Mouse (Mus musculus) cerebellum, adult 18-20 months (tissue): ENCODE results near the gene Sirt5.

Source experiments
- DNase-seq, 2 experiments: peaks; one replicate each; pipeline ENCODE4 v3.0.0; 2021

Gene Sirt5

DNA sequence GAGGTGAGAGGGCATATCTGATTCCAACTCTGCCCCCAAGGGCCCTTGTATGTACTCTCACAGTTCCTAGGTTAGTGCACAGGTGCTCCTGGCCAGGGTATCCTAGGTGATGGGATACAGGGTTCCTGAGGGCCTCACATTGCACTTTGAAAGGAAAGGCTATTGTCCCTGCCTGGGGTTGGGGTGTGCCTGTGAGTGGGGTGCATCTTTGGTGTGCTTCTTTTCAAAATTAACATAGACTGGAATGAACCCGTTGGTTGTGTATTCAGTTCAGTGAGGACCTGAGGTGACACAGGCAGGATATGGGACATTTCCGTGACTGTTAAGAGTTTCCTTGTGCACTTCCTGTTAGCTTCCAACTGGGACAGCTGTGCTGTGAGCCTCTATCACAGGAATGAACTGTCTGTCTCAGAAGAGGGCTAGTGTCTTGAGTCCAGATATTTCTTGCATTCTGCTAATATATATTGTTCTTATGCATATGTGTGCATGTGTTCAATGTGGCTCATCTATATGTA lies 9.7 kb downstream of the Sirt5 start:
- DNase-seq: no peak

DNA sequence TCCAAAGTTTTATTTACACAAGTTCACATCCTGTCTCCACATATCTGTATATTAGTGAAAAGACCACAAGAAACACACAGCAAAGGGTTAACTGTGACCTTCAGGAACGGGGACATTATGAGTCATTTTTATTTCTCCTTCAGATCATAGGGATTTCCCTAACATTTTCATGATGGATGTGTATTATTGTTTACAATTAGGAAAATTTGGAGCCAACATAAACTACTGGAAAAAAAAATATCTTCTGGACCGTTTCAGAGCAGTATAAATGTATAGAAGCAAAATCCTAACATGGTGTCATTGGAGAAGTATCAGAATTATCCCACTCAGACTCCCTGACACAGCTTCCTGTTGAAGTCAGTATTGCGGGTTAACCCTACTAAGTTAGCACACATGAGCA lies 14.7 kb downstream of the Sirt5 start:
- no peak for DNase-seq

DNA sequence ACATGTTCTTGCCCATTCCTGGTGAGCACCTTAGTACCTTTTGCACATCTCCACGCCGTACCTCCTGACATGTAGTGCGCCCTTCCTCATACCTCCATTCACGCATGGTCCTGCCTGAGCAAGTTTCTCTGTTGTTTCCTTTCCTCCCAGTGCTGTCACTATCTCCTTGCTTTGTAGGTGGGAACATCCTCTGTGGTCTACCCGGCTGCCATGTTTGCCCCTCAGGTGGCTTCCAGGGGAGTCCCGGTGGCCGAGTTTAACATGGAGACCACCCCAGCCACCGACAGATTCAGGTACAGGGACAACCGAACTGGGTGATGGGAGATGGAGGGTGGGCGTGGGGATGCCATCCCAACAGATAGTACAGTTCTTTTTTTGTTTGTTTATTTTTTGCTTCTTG lies 20.0 kb downstream of the Sirt5 start:
- DNase-seq: no peak

DNA sequence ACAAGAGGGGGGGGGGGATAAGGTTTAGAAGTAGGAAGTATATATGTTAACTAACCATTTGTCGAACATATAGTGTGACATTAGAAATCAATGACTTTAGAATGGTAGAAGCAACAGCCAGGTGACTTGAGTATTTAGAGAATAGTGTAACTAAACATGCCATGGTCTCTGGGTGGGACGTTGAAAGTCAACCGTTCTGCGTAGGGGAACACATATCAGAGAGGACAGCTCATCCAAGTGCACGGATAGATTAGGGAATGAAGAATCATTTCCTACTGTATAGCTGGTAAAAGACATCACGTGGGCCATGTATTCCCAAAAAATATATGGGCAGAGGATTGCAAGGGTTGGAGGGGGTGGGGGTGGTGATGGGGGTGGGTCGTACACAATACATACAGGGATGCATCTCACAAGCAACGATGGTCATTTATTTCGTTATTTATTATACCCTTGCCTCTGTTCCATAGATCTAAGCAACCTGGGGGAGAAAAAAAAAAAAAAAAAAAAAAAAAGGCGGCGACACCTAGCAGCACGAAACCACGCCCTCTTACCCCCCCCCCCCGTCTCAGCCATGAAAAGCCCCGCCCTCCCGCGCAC lies 32.5 kb downstream of the Sirt5 start:
- DNase-seq: peak; percentile 18 to 20

DNA sequence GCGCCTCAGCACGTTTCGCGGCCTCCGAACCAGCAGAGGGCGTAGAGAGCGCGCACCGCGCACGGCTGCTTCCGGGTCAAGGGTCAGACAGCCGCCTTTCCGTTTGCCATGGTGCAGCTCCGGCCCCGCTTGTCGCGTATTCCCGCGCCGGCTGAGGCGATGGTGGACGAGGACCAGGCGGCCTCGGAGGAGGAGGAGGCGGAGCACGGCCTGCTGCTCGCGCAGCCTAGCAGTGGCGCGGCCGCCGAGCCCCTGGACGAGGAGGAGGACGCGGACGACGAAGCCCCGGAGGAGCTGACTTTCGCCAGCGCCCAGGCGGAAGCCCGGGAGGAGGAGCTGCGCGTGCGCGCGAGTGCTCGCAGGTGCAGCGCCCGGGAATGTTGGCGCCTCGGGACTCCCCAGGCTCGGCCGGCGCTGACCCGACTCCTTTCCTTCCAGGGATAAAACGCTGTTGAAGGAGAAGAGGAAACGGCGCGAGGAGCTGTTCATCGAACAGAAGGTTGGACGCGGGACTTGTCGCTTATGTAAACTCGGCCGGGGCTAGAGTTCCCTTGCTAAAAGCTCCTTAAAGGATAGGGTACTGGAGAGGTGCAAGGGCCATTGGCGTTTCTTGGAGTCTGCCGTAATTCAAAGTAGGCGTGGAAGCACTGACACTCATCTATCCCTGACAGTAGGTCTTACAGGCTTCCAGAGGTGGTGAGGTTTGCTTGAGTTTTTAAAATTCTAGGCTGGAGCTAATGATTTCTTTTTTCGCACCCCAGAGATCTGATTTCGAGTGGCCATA lies 33.2 kb downstream of the Sirt5 start, which contains the start of gene Nol7:
Gene Nol7 (plus strand): TSS at position 94 of the 784 bp plus-strand sequence.
- peak; percentile 92 to 99 for DNase-seq

DNA sequence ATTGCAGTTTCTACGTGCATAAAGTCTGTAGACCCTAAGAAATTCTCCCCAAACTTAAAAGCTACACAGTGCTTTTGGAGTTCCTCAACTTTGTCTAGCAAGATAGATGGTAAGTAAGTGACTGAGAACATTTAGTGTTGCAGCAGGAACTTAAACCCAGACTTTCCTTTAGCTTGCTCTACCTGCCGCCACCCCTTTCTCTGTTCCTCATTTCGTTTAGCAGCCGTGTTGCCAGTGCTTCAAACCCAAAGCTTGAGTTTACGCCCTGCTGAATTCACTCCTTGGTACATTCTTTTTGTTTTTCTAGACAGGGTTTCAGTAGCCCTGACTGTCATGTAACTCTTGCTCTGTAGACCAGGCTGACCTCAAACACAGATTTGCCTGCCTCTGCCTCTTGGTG lies 34.3 kb downstream of the Sirt5 start:
- DNase-seq: no peak

DNA sequence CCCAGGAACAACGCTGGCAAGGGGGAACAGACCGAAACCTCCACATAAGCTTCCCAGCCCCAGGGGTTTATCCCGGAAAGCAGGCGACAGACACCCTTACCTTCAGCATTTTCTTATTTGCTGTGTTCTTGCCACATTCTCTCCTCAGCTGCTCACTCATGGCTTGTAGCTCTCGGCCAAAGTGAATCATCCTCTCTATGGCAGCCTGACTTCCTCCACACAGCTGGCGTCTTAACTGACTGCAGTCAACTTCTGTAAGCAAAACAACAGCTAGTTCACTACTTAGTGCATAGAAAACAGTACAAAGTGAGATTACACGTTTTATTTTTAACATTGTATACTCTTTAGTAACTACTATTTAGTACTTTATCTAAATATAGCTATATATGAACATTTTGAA lies 47.0 kb downstream of the Sirt5 start:
- no peak for DNase-seq

DNA sequence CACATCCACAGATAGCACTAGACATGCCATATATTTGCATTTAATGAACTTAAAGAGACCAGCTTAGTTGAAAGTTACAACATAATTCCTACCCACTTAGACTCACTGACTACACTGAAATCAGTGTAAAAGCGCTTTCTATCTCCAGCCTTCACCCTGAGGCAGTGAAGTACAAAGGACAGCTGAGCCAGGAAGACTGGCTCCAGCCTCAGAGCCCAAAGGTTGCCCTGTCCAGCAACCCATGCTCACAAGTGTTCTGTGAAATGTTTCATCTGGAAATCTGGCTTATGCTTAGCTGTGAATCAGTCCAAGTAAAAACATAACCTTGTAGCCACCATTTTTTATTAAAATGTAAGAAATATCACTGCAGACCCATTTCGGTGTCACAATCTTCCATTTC lies 48.3 kb downstream of the Sirt5 start:
- no peak for DNase-seq

DNA sequence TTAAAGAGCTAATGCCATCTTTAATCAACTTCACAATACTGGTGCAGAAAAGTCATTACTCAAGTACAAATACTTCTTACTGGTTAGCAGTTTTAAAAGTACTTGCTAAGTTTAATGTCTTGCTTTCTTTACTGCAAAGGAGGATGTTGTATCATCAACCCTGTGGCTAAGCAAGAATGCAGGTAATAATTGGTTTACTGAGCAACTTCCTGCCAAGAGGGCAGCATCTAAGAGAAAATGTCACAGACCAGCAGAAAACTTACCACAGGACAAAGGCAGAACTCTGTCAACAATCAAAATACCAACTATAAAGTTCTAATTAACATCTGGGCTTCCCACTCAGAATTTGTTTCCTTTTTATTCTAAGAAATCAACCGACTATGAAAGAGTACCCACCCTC lies 50.0 kb downstream of the Sirt5 start:
- DNase-seq: no peak

DNA sequence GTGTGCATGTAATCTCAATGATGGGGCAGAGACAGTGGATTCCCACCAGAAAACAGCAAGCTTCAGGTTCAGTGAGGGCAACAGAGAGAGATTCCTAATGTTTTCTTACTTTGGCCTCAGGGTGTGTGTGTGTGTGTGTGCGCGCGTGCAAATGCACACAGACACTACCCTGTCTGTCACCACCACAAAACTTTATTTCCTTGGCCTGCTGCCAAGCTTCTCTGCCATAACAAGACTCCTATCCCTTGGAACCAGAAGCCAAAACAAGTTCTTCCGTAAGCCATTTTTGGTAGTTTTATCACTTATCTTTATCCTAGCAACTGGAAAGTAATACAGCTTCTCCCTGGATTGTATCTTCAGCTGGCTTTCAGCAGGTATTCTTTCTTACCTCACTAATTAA lies 63.1 kb downstream of the Sirt5 start:
- DNase-seq: no peak

DNA sequence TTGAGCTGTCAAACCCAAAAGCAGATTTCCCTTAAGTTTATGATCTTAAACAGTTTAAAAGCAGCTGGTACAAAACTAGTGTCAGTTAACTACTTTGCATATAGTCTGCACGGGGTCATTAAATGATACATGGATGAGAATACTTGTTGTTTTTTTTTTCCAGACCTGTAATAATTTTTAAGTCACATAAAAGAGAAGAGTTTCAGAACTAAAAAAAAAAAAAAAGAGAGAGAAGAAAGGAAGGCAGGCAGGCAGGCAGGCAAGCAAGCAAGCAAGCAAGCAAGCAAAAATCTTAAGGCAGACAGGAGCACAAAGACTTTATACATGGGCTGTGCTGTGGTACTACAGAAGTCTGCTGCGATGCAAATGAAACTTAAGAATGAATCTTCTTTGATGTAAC lies 68.1 kb downstream of the Sirt5 start:
- DNase-seq: no peak

DNA sequence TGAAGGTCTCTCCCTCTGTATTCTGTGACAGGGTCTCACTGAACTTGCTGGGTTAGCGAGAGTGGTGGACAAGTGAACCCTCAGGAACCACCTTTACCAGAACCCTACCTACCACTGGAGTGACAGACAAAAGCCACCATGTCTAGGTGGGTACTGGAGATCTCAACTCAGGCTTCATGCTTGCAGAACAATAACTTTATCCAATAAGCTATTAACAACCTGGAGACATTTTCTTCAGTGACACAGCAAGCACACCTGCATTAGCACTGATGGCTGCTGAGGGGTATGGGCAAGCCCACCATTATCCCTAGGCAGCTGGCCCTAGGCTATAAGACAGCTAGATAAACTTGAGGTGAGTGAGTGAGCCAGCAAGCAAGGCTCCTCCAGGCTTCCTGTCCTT lies 75.1 kb downstream of the Sirt5 start:
- DNase-seq: no peak

DNA sequence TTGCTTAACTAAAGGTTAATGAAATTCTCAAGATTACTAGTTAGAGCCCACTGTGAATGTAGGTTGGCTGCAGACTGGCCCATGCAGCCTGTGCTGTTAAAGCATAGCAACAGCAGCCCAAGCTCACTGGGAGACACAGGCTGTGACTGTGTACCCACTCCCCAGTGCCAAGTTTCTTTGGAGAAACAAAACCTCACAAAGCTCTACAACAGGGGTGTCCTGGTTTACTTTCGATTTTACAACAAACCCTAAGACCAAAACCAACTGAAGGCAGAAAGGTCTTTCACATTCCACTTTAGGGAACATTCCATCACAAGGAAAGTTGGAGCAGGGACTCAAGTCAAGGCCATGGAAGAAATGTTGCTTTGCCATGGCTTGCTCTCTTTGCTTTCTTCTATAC lies 77.3 kb downstream of the Sirt5 start:
- no peak for DNase-seq

DNA sequence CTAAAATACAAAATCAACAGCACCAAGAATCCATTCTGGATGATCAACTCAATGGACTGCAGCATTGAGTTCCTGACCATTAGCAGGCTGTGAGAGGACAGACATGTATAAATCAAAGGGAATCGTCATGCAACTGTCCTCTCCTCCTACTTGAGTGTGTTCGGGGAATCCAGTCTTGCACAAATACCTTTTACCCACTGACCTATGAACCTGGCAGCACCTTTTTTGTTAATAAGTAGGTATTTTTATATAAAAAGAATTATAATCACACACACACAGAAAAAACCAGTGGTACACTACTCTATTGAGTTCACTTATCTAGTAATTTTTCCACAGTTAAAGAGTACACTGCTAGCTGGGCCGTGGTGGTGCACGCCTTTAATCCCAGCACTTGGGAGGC lies 78.4 kb downstream of the Sirt5 start:
- DNase-seq: no peak

DNA sequence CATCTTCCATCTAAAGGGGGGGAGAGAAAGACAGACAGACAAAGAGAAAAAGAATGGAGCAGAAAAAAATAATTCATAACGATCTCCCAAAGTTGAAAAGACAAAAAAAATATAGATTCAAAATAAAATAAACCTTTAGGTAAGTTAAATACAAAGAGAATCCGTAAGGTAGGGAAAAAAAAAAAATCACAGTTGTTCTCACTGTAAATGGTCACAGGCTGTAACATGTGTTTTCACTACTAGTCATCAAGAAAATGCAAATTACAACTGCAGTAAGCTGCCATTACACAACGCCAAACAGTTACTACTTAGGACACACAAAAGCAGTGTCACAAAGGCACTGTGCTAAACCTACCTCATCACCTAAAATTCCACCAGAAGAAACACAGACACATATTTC lies 79.4 kb downstream of the Sirt5 start:
- no peak for DNase-seq
